Mouse (Mus musculus): Measurements from ENCODE around the gene Sardh.
A peak's percentile ranks its signal among the peaks of the same experiment; 100 is the strongest.

Sardh gene

GRCm38 (mm10) chr2:27248211-27248610 is at the start of gene Sardh:
Gene Sardh (minus strand): TSS chr2:27248337.
- no peak for DNase-seq

- DNase-seq = peak; percentile 71 to 72
Observed at GRCm38 (mm10) chr2:27296656-27297406, 48.7 kb upstream of the Sardh start.

GRCm38 (mm10) chr2:27294777-27295176 is 46.6 kb upstream of the Sardh start:
- no peak for DNase-seq

- DNase-seq = peak; percentile 87 to 90
Observed at GRCm38 (mm10) chr2:27289019-27289418, 40.9 kb upstream of the Sardh start.

GRCm38 (mm10) chr2:27286971-27287710 is 39.0 kb upstream of the Sardh start:
- no peak for DNase-seq

GRCm38 (mm10) chr2:27284441-27284840 is 36.3 kb upstream of the Sardh start:
- no peak for DNase-seq

- no peak for DNase-seq
Observed at GRCm38 (mm10) chr2:27281771-27282170, 33.6 kb upstream of the Sardh start.

GRCm38 (mm10) chr2:27280920-27281611 is 32.9 kb upstream of the Sardh start:
- peak; percentile 87 to 88 for DNase-seq

- DNase-seq = no peak
Observed at GRCm38 (mm10) chr2:27278859-27279258, 30.7 kb upstream of the Sardh start.

- DNase-seq = no peak
Observed at GRCm38 (mm10) chr2:27268325-27268724, 20.2 kb upstream of the Sardh start.

- peak in 1 of 2 experiments; percentile 29 for DNase-seq
Observed at GRCm38 (mm10) chr2:27265819-27266218, 17.7 kb upstream of the Sardh start.

- no peak for DNase-seq
Observed at GRCm38 (mm10) chr2:27262984-27263383, 14.8 kb upstream of the Sardh start.

- no peak for DNase-seq
Observed at GRCm38 (mm10) chr2:27251434-27251833, 3.3 kb upstream of the Sardh start.

GRCm38 (mm10) chr2:27247487-27247863 is 662 bp downstream of the Sardh start:
- DNase-seq = no peak

GRCm38 (mm10) chr2:27246712-27247486 is 1.2 kb downstream of the Sardh start:
- no peak for DNase-seq

- no peak for DNase-seq
Observed at GRCm38 (mm10) chr2:27245947-27246346, 2.2 kb downstream of the Sardh start.

GRCm38 (mm10) chr2:27237342-27237741 is 10.8 kb downstream of the Sardh start:
- peak; percentile 83 for DNase-seq

- peak; percentile 72 to 73 for DNase-seq
Observed at GRCm38 (mm10) chr2:27235729-27236128, 12.4 kb downstream of the Sardh start.

GRCm38 (mm10) chr2:27232376-27232775 is 15.8 kb downstream of the Sardh start:
- DNase-seq = peak; percentile 48 to 60

GRCm38 (mm10) chr2:27229481-27230105 is 18.5 kb downstream of the Sardh start:
- DNase-seq = no peak

- DNase-seq = no peak
Observed at GRCm38 (mm10) chr2:27228809-27229480, 19.2 kb downstream of the Sardh start.

- DNase-seq = no peak
Observed at GRCm38 (mm10) chr2:27226572-27226971, 21.6 kb downstream of the Sardh start.
